Mouse (Mus musculus) right cerebral cortex, postnatal 10 days (tissue): ENCODE measurements around the gene Anxa1.
A peak's percentile ranks its signal among the peaks of the same experiment; 100 is the strongest.

Experiments
- DNase-seq, 2 experiments: peaks; one replicate each; pipeline ENCODE4 v3.0.0; 2021; ENCODE audit warnings: low spot score in 2 of 2

The Anxa1 gene

DNA sequence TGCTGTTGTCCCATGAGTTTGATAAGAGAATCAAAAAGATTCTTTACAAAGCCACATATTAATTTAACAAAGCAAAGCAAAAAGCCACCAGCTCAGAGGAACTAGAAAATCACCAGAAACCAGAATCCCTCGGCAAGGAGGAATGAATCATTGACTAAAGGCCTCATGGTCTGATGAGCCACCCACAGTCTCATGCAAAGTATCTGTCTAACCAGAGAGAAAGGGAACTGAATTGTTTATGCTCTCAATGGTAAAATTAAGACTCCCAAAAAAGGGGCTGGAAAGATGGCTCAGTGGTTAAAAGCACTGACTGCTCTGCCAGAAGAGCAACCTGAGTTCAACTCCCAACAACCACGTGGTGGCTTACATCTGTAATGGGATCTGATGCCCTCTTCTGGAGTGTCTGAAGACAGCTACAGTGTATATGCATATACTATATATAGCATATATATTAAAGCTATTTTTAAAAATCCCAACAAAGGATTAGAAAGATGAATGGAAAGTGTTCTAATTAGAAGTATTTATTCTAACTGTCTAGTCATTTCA, 9.5 kb downstream of the Anxa1 start:
- no peak for DNase-seq

DNA sequence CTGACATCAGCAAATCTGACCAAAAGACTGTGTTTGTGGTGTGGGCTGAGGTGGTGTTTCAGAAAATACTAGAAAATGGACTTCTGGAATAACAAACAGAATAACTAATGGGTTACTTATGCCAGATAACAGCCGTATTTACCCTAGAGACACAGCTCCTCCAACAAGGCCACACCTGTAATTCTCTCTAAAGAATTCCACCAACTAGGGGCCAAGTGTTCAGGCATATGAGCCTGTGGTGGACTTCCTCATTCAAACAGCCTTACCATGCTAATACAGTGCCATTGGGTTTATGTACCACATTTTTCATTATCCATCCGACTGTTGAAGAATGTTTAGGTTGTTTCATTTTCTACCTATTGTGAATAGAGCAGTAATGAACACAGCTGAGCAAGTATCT, 20.6 kb downstream of the Anxa1 start:
- no peak for DNase-seq

DNA sequence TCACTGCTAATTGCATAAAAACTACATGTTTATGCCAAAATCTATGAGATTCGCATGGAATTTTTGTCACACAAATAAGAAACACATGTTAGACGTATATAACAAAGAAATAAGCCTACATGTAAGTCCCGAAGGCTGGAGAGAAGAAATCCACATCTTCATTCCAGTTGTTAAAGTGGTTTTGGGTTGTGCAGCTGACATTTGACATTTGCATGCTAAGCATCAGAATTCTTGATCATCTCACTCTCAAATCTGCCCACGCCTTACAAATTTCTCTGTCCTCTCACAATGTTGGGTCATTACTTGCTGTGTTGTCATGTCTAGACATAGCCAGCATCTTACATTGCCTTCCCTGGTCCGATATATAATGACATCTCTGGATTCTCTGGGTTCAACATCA, 24.2 kb downstream of the Anxa1 start:
- DNase-seq: no peak

DNA sequence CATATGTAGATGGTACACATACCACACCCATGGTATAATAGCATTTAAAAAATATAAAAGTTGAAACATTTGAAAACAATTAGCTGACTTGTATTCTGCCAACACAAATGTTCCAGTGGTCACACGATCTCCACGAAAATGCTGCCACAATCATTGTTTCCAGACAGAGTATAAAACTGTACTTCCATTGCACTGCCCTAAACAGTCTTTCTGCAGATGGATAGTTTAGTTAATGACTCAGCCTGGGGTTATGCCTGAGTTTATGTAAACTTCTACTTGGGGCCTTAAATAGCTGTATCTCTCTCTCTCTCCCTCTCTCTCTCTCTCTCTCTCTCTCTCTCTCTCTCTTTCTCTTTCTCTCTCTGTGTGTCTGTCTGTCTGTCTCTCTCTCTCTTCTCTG, 24.7 kb downstream of the Anxa1 start:
- DNase-seq: no peak

DNA sequence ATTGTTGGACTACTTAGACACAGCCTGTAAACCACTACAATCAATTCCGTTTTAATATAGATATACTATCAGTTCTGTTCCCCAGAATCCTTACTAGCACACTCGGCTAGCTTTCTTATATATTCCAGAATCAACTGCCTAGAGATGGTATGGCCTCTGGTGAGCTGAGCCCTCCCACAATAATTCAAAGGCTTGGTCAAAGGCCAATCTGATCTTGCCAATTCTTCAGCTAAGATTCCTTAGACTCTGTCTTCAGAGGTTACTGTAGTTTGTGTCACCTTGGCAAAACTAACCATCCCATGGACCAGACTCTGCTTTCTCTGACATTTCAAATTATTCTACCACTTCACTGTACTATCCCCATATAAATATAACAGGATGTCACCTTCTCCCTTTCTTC, 25.4 kb downstream of the Anxa1 start:
- DNase-seq: no peak

DNA sequence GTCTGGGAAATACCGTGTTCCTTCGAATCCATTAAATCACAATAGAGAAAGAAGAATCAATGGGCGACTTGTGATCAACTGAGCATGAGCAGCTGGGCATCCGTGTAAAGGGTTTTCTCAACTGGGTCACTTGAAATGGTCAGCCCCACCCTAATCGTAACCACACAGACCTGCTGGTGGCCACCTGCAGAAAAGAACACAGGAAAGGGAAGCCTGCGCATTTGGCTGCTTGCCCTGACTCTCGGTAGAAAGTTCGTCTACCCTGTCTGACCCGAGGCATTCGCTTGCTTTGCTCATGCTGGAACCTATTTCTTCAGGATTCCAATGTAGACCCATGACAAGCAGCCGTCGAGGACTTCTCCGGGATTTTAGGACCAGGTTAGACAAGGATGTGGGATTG, 25.8 kb downstream of the Anxa1 start:
- no peak for DNase-seq

DNA sequence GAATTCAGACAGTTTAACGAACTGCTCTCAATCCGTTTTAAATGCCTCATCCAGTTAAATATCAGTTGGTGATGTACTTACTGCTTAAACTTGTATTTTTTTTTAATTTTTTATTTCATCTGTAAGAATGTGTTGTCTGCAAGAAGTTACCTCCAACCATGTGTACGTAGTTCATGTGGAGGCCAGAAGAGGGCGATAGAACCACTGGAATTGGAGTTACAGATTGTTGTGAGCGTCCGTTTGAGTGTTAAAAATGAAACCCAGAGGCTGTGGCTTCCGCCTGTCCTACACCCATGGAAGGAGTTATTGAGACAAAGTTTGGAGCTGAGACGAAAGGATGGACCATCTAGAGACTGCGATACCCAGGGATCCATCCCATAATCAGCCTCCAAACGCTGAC, 27.5 kb downstream of the Anxa1 start:
- peak in 1 of 2 experiments; percentile 22 for DNase-seq

DNA sequence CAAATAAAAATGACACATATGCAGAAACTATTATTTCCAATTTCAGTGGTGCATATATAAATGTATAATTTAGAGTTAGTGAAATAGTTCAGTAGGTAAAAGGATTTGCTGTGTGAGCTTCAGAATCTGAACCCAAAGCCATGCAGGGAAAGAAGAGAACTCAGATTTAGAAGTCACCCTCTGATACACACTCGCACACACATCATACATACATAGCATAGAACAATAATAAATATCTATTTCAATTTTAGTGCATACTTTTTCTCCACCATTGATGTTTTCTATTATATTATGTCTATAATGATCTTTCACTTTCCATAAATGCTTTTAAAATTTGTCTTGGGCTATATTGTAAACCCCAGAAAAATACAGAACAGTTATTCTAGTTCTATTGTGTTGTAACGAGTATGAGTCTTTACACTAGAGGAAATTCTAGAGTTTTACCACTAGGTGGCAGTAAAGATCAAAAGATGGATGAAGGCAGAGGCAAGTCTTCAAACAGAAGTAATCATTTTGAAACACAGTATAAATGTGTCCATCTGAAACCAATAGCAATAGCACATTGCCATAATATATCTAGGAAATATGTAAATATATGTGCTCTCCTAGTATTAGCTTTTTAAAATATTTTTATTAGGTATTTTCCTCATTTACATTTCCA, 28.7 kb downstream of the Anxa1 start:
- DNase-seq: no peak

DNA sequence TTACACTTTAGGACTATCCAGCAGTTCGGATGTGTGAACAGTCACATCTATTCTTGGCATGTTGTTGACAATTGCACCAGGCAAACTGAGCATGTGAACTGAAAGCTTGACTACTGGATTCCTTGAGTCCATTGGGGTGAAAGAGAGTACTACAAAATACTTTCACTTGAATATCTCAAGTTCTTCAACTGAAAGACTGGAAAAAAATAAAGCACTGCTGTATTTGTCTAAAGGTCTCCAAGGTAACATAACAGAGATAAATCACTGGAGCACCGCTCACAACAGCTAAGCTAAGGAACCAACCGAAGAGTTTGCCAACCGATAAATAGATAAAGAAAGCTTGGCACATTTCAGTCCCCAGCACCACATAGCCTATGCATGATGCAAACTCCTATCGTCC, 32.1 kb downstream of the Anxa1 start:
- DNase-seq: no peak

DNA sequence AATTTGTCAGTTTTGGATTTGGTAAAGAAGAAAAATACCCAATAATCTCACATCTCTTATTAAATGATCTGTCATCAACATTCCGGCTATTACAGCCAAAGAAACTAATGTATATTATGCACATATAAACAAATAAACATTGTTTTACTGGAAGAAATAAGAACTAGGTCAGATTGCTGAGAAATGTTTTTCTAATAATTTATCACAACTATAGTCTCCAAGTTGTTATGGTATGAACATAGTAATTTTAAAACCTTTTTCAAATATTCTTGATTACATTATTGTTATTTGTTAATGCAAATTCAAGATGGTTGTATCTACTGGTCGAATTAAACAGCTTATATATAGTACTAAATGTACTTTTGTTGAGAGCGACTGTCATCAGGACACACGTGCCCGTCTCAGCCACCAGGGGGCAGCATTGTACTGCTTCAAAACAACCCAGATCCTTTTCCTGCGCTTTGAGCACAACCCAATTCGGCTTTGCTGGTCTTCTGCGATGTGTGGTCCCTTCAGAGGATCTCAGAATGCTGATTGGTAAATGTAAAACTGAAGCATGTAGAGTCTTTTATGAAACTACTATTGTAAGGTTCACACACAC, 45.3 kb downstream of the Anxa1 start:
- DNase-seq: peak; percentile 85 to 90

DNA sequence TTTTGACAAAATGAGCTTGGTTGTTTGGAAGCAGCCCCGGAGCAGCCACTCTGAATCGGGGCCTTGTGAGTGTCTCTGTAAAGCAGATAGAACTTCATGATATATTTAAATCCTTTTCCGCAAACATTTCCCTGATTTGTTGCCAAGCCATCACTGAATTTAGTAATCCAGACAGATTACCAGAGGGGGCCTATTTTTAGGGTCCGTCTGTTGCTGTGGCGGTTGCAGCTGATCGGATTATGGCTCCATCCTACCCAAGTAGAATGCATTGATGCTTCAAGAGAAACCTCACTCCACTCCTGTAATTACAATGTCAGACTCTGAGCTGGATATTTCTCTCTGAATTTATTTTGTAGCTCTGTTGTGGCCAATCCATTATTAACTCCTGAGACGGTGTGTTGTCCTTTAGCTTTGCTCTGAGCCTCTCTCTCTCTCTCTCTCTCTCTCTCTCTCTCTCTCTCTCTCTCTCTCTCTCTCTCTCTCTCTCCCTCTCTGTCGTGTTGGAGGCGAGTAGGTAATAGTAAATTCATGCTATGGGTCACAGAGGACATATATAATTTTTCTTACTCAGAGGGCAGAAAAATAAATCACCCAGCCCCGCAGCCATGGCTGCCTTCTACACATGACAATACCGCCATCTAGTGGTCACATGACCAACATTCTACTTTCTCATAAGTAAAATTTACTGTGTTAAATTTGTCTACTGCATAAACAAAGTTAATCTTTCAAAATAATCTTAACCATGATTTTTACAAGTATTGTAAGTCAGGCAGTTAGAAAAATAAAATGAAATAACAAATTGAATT, 46.0 kb downstream of the Anxa1 start:
- peak; percentile 72 to 76 for DNase-seq

DNA sequence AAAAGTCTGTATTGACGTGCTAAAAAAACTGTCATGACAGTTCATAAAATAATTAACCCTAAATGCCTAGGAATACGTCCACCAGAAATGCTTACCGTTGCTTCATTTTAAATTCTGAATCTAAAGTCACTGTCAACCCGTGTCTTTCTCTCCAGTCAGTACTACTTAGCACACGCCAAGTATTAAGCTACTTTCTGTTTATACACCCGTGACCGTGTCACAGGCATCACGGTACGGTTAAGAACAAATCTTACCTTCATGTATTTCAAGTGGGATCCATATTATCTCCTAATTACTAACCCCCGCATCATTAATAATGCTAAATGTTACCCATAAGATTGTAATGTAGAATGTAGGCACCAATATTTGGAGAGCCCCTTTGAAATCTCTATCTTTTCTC, 46.7 kb downstream of the Anxa1 start:
- no peak for DNase-seq
